Mouse (Mus musculus) megakaryocyte, embryonic 14.5 days (primary cell): ENCODE data around the gene Myocd.

Experiments
- FLI1 ChIP-seq: IDR thresholded peaks from 2 replicates; pipeline ENCODE4 v1.6.1; 2012; ENCODE audit warnings: low read length, inconsistent platforms, mixed read lengths
- GATA1 ChIP-seq: IDR thresholded peaks from 3 replicates; pipeline ENCODE4 v1.6.1; 2012; ENCODE audit warnings: mixed read lengths, low read length, inconsistent platforms, borderline replicate concordance

GRCm38 (mm10) chr11:65137145-65137652 lies 132.6 kb downstream of the Myocd start:
- no peak for TF ChIP-seq FLI1
- TF ChIP-seq GATA1: no peak
